Mouse (Mus musculus): ENCODE measurements at regions not wholly inside any gene's neighbourhood (a gene's known extent, or its start where the extent isn't known, plus 50 kb on each side); places are given as distances from the start of the nearest gene placed in this dataset.
A peak's percentile ranks its signal among the peaks of the same experiment; 100 is the strongest.
"Not testable (repeated sequence)": the region's sequence is repeated elsewhere in the genome, so short reads cannot be mapped to it uniquely, and the experiment has no call there.

GRCm38 (mm10) chr4:45639397-45640034 lies 107.2 kb upstream of the Shb start:
- Histone ChIP-seq H3K9ac (ENCODE audit: low read depth, low read length) (no peak overlapping the region), H3K36me3 (ENCODE audit: control insufficient read depth, insufficient read depth, low read length) (no peaks in the 10 kb centered on the region), H3K9me3 (ENCODE audit: control insufficient read depth, low read length) (no peaks in the 10 kb centered on the region), H3K4me1 (ENCODE audit: control insufficient read depth, insufficient read depth, low read depth, low read length) (peaks cover 16% of the 10 kb centered on the region), H3K27me3 (replicated peaks; ENCODE audit: control insufficient read depth, insufficient read depth, low read length) (no peaks in the 10 kb centered on the region), H3K4me2 (ENCODE audit: low read length) (no peak overlapping the region), H3K27ac (ENCODE audit: low read depth, low read length) (peak overlapping the region; percentile 80), H3K4me3 (ENCODE audit: low read length) (no peak overlapping the region)
- ATAC-seq = peak; percentile 49
- WGBS = 56% methylated on average over 12 of the region's 12 CpGs

- no peak overlapping the region for H3K9ac ChIP-seq (ENCODE audit: low read depth, low read length)
- H3K9me3 ChIP-seq (ENCODE audit: control insufficient read depth, low read length) = no peaks in the 10 kb centered on the region
- H3K4me1 ChIP-seq (ENCODE audit: control insufficient read depth, insufficient read depth, low read depth, low read length) = peaks cover 16% of the 10 kb centered on the region
- no peaks in the 10 kb centered on the region for H3K36me3 ChIP-seq (ENCODE audit: control insufficient read depth, insufficient read depth, low read length)
- no peak overlapping the region for H3K4me2 ChIP-seq (ENCODE audit: low read length)
- peak overlapping the region; percentile 80 for H3K27ac ChIP-seq (ENCODE audit: low read depth, low read length)
- ATAC-seq = no peak
- H3K4me3 ChIP-seq (ENCODE audit: low read length) = no peak overlapping the region
- H3K27me3 ChIP-seq (replicated peaks; ENCODE audit: control insufficient read depth, insufficient read depth, low read length) = no peaks in the 10 kb centered on the region
- 38% methylated on average over 8 of the region's 8 CpGs for WGBS
Observed at GRCm38 (mm10) chr4:45638411-45638810, 106.1 kb upstream of the Shb start.

- Histone ChIP-seq H3K9ac (ENCODE audit: low read depth, low read length) (no peak overlapping the region), H3K36me3 (ENCODE audit: control insufficient read depth, insufficient read depth, low read length) (no peaks in the 10 kb centered on the region), H3K4me3 (ENCODE audit: low read length) (no peak overlapping the region), H3K9me3 (ENCODE audit: control insufficient read depth, low read length) (no peaks in the 10 kb centered on the region), H3K4me2 (ENCODE audit: low read length) (no peak overlapping the region), H3K4me1 (ENCODE audit: control insufficient read depth, insufficient read depth, low read depth, low read length) (no peaks in the 10 kb centered on the region), H3K27me3 (replicated peaks; ENCODE audit: control insufficient read depth, insufficient read depth, low read length) (no peaks in the 10 kb centered on the region), H3K27ac (ENCODE audit: low read depth, low read length) (no peak overlapping the region)
- 53% methylated on average over 7 of the region's 7 CpGs for WGBS
- no peak for ATAC-seq
Observed at GRCm38 (mm10) chr4:45631276-45632045, 99.2 kb upstream of the Shb start.

- ATAC-seq = no peak
- no peak overlapping the region for H3K4me2 ChIP-seq (ENCODE audit: low read length)
- H3K9ac ChIP-seq (ENCODE audit: low read depth, low read length) = no peak overlapping the region
- 83% methylated on average over 7 of the region's 7 CpGs for WGBS
- no peak overlapping the region for H3K27ac ChIP-seq (ENCODE audit: low read depth, low read length)
- no peak overlapping the region for H3K4me3 ChIP-seq (ENCODE audit: low read length)
- no peaks in the 10 kb centered on the region for H3K36me3 ChIP-seq (ENCODE audit: control insufficient read depth, insufficient read depth, low read length)
- no peaks in the 10 kb centered on the region for H3K27me3 ChIP-seq (replicated peaks; ENCODE audit: control insufficient read depth, insufficient read depth, low read length)
- no peaks in the 10 kb centered on the region for H3K9me3 ChIP-seq (ENCODE audit: control insufficient read depth, low read length)
- no peaks in the 10 kb centered on the region for H3K4me1 ChIP-seq (ENCODE audit: control insufficient read depth, insufficient read depth, low read depth, low read length)
Observed at GRCm38 (mm10) chr4:45625633-45626032, 93.4 kb upstream of the Shb start.

- no peaks in the 10 kb centered on the region for H3K36me3 ChIP-seq (ENCODE audit: control insufficient read depth, insufficient read depth, low read length)
- H3K27me3 ChIP-seq (replicated peaks; ENCODE audit: control insufficient read depth, insufficient read depth, low read length) = no peaks in the 10 kb centered on the region
- no peak for ATAC-seq
- H3K9ac ChIP-seq (ENCODE audit: low read depth, low read length) = no peak overlapping the region
- WGBS = 92% methylated on average over 5 of the region's 5 CpGs
- no peak overlapping the region for H3K27ac ChIP-seq (ENCODE audit: low read depth, low read length)
- no peak overlapping the region for H3K4me3 ChIP-seq (ENCODE audit: low read length)
- H3K9me3 ChIP-seq (ENCODE audit: control insufficient read depth, low read length) = no peaks in the 10 kb centered on the region
- H3K4me2 ChIP-seq (ENCODE audit: low read length) = no peak overlapping the region
- no peaks in the 10 kb centered on the region for H3K4me1 ChIP-seq (ENCODE audit: control insufficient read depth, insufficient read depth, low read depth, low read length)
Observed at GRCm38 (mm10) chr4:45622017-45622416, 89.7 kb upstream of the Shb start.

DNA sequence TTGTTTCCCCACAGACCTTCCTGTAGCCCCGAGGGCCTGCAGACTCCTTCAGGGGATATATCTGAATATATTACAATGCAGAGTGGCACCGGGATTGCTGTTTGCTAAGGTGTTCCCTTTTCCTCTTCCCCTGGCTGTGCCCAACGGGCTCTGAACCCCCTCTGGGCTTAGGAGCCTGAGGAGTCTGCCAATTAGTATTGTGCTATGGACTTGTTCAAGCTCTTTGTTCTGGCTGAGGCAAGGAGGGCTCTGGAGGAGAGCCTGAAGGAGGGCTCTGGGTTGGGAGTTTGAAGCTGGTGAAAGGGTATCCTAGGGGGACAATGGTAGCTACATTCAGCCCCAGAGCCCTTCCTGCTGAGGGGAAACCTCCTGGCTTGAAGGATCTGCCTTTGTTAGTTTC lies 84.9 kb upstream of the Shb start:
- Histone ChIP-seq H3K27me3 (replicated peaks; ENCODE audit: control insufficient read depth, insufficient read depth, low read length) (no peaks in the 10 kb centered on the region), H3K4me3 (ENCODE audit: low read length) (no peak overlapping the region), H3K9me3 (ENCODE audit: control insufficient read depth, low read length) (no peaks in the 10 kb centered on the region), H3K36me3 (ENCODE audit: control insufficient read depth, insufficient read depth, low read length) (no peaks in the 10 kb centered on the region), H3K4me2 (ENCODE audit: low read length) (no peak overlapping the region), H3K9ac (ENCODE audit: low read depth, low read length) (no peak overlapping the region), H3K4me1 (ENCODE audit: control insufficient read depth, insufficient read depth, low read depth, low read length) (no peaks in the 10 kb centered on the region), H3K27ac (ENCODE audit: low read depth, low read length) (no peak overlapping the region)
- no peak for ATAC-seq
- 41% methylated on average over 3 of the region's 3 CpGs for WGBS

DNA sequence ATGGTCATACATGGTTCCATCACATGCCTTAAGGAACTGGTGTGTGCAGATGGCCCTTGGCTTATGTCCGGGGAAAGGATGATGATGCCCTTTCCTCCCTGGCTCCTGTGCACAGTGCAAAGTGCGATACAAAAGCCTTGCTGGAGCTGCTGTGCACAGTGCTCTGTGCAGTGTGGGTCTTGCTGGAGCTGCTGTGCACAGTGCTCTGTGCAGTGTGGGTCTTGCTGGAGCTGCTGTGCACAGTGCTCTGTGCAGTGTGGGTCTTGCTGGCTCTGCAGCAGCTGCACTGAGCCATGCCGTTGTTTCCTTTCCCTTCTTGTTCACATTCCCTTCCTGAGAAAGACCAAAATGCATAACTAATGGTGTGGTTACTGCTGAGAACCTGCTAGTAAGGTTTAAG lies 81.2 kb upstream of the Shb start:
- ATAC-seq = not testable (repeated sequence)

GRCm38 (mm10) chr4:45612132-45612531 lies 79.9 kb upstream of the Shb start:
- Histone ChIP-seq H3K4me1 (ENCODE audit: control insufficient read depth, insufficient read depth, low read depth, low read length) (no peaks in the 10 kb centered on the region), H3K4me2 (ENCODE audit: low read length) (no peak overlapping the region), H3K4me3 (ENCODE audit: low read length) (no peak overlapping the region), H3K9me3 (ENCODE audit: control insufficient read depth, low read length) (no peaks in the 10 kb centered on the region), H3K27ac (ENCODE audit: low read depth, low read length) (no peak overlapping the region), H3K27me3 (replicated peaks; ENCODE audit: control insufficient read depth, insufficient read depth, low read length) (no peaks in the 10 kb centered on the region), H3K36me3 (ENCODE audit: control insufficient read depth, insufficient read depth, low read length) (no peaks in the 10 kb centered on the region), H3K9ac (ENCODE audit: low read depth, low read length) (no peak overlapping the region)
- WGBS = 56% methylated on average over 5 of the region's 5 CpGs
- ATAC-seq = no peak

More for the DNA sequence above, 81.2 kb upstream of the Shb start:
- not testable (repeated sequence) for H3K27ac ChIP-seq (ENCODE audit: low read depth, low read length); H3K4me3 ChIP-seq (ENCODE audit: low read length); H3K4me1 ChIP-seq (ENCODE audit: control insufficient read depth, insufficient read depth, low read depth, low read length); H3K36me3 ChIP-seq (ENCODE audit: control insufficient read depth, insufficient read depth, low read length); H3K9me3 ChIP-seq (ENCODE audit: control insufficient read depth, low read length); H3K4me2 ChIP-seq (ENCODE audit: low read length); H3K27me3 ChIP-seq (replicated peaks; ENCODE audit: control insufficient read depth, insufficient read depth, low read length); H3K9ac ChIP-seq (ENCODE audit: low read depth, low read length)
- 65% methylated on average over 3 of the region's 3 CpGs for WGBS

- 92% methylated on average over 5 of the region's 5 CpGs for WGBS
- no peak overlapping the region for H3K27ac ChIP-seq (ENCODE audit: low read depth, low read length)
- no peaks in the 10 kb centered on the region for H3K36me3 ChIP-seq (ENCODE audit: control insufficient read depth, insufficient read depth, low read length)
- H3K27me3 ChIP-seq (replicated peaks; ENCODE audit: control insufficient read depth, insufficient read depth, low read length) = no peaks in the 10 kb centered on the region
- no peak overlapping the region for H3K4me3 ChIP-seq (ENCODE audit: low read length)
- H3K4me2 ChIP-seq (ENCODE audit: low read length) = no peak overlapping the region
- no peaks in the 10 kb centered on the region for H3K9me3 ChIP-seq (ENCODE audit: control insufficient read depth, low read length)
- no peak for ATAC-seq
- H3K4me1 ChIP-seq (ENCODE audit: control insufficient read depth, insufficient read depth, low read depth, low read length) = no peaks in the 10 kb centered on the region
- H3K9ac ChIP-seq (ENCODE audit: low read depth, low read length) = no peak overlapping the region
Observed at GRCm38 (mm10) chr4:45610937-45611336, 78.7 kb upstream of the Shb start.

All from hindbrain, embryonic 16.5 days (tissue).